Mouse (Mus musculus) embryonic facial prominence, embryonic 11.5 days (tissue): ENCODE data around the gene Thsd1. TPM values are rescaled to one million over a fixed set of nuclear protein-coding genes. Genes with fewer than 3 reads are reported as not detected.

Experiments
- polyA plus RNA-seq: library from polyadenylated mRNA; unstranded; fragments of >200 nt; fragmentation: Nextera tagmentation; extraction: Ambion mirVana; gene quantifications from 2 replicates; pipeline ENCODE4 v1.2.1, GENCODE M21; 2014

Gene Thsd1
- polyA plus RNA-seq, 1 experiment from 2014 or later: 11.0 TPM

Other genes starting within 250 kb of the Thsd1 start
- 0.90 and 1.4 TPM in 2 replicates for gene Atp7b, start 167.0 kb upstream of the Thsd1 start, polyA plus RNA-seq
- gene Alg11, start 166.6 kb upstream of the Thsd1 start, polyA plus RNA-seq: 35.4 and 36.6 TPM in 2 replicates
- 0.28 TPM in 1 of 2 replicates, not detected in the other for gene Nek5, start 102.3 kb upstream of the Thsd1 start, polyA plus RNA-seq
- 7.1 TPM in 2 replicates for gene Nek3, start 60.9 kb upstream of the Thsd1 start, polyA plus RNA-seq
- gene Ckap2, start 41.5 kb upstream of the Thsd1 start, polyA plus RNA-seq: 62.6 and 66.9 TPM in 2 replicates
- 38.6 and 41.1 TPM in 2 replicates for gene Vps36, start 34.5 kb upstream of the Thsd1 start, polyA plus RNA-seq
- not detected in 2 replicates for gene Tpte, start 56.1 kb downstream of the Thsd1 start, polyA plus RNA-seq
- 14.2 and 17.7 TPM in 2 replicates for gene Slc25a15, start 171.3 kb downstream of the Thsd1 start, polyA plus RNA-seq
- gene Mrps31, start 184.0 kb downstream of the Thsd1 start, polyA plus RNA-seq: 52.7 and 53.9 TPM in 2 replicates